8 mouse cellular contexts compared by ENCODE assay signal in the genomic region with DNA sequence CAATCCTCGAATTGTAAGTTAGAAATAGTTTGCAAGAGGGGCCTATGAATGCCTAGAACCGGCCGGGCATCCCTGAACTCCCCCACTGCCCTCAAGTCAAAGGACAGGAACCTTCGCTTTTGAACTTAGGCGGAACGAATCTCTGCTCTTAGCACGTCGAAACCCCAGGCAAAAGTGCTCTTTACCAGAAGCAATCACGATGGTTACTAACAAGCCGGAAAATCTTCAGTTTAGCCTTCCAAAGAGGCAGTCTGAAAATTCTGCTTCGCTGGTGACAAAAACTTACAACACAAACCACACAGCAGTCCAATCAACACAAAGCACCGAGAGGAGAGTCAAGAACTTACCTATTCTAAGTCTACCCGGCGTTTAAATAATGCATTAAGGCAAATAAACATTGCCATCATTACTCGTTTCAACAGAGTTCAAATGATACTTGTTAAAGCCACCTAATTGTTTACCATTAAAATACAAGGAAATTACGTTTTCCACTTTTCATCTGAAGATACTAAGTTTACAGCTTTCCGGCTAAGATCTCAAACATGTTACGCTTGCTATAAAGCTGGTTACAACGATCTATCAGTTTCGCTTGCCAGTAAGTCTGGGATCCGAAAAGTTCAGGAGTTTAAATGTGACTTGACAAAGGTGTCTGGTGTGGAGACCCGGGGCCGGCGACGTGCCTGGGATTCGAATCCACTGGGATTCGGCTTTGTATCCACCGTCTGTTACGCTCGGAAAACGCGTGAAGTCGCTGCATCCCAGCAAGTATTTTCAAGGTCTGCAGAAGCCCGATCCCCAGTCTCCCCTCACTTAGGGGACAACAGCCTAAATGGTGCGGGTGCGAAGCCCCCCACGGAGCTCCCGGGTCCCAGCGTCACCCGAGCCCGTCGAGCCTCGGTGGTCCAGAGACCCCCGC. TPM values are rescaled to one million over a fixed set of nuclear protein-coding genes. Genes with fewer than 3 reads are reported as not detected.
DNase-seq lines count a peak whose midpoint lies in the region; ATAC-seq lines count a peak whose summit lies in the region.

No protein-coding gene starts in this region.

- peak overlapping the region; percentile 92 for H3K27ac ChIP-seq in hindbrain, embryonic 13.5 days

- peaks cover 18% of the 10 kb centered on the region for H3K4me1 ChIP-seq in hindbrain, embryonic 13.5 days (replicated peaks)

- DNase-seq in cerebellum, adult 9-11 months = no peak
- DNase-seq in c-Kit-negative CD71-positive TER-119-positive erythroid progenitor cells, embryonic 14.5 days (ENCODE audit: low read depth, low spot score) = peak; percentile 20
- peak; percentile 48 to 56 for DNase-seq in layer of hippocampus, postnatal 36 days
- peak; percentile 45 for DNase-seq in lung, postnatal 36 days
- peak; percentile 38 for DNase-seq in right cerebral cortex, postnatal 25 days

- no peaks in the 10 kb centered on the region for H3K36me3 ChIP-seq in hindbrain, embryonic 13.5 days

- 0 out of 2 replicates have a peak, but pooled peaks have one; percentile 6 for ATAC-seq in cerebellum, adult (ENCODE audit: insufficient number of reproducible peaks, low FRiP score, low TSS enrichment)
- ATAC-seq in frontal cortex, adult (ENCODE audit: low TSS enrichment) = peak; percentile 38
- ATAC-seq in hindbrain, embryonic 13.5 days (ENCODE audit: low FRiP score) = no peak

- no peaks in the 10 kb centered on the region for H3K9me3 ChIP-seq in hindbrain, embryonic 13.5 days

- no peaks in the 10 kb centered on the region for H3K27me3 ChIP-seq in hindbrain, embryonic 13.5 days

- H3K4me3 ChIP-seq in hindbrain, embryonic 13.5 days = peak overlapping the region; percentile 77

- H3K9ac ChIP-seq in hindbrain, embryonic 13.5 days = peak overlapping the region; percentile 80

- peak overlapping the region; percentile 62 for H3K4me2 ChIP-seq in hindbrain, embryonic 13.5 days

- under 1% methylated on average over 44 of the region's 44 CpGs for WGBS in hindbrain, embryonic 13.5 days

RNA-seq across cellular contexts. Expression of a gene that starts 0.8 kb away (rescaled TPM):
- polyA plus RNA-seq in hindbrain, embryonic 13.5 days (2015; fragmentation: Nextera tagmentation; extraction: Ambion mirVana) = 24.4 and 26.8 TPM in 2 replicates
- total RNA-seq in layer of hippocampus, postnatal 36 days (2021) = 10 to 100 TPM; 15.9 to 19.6 TPM

RNA-seq across cellular contexts. Expression of a gene that starts 18.1 kb away (rescaled TPM):
- polyA plus RNA-seq in hindbrain, embryonic 13.5 days (2015; fragmentation: Nextera tagmentation; extraction: Ambion mirVana) = 0.16 TPM in 1 of 2 replicates, not detected in the other
- under 1 TPM; 0.10 to 0.13 TPM for total RNA-seq in layer of hippocampus, postnatal 36 days (2021)
